Mouse (Mus musculus) lung, embryonic 15.5 days (tissue): ENCODE results near the gene Pde3a. TPM values are rescaled to one million over a fixed set of nuclear protein-coding genes. Genes with fewer than 3 reads are reported as not detected.

ENCODE experiments used
- ATAC-seq: fragments of 200-750 bp; cut with Nextera tagmentation; 2 replicates; pipeline ENCODE4 v1.8.0; 2017; ENCODE audit warnings: moderate number of reproducible peaks, borderline replicate concordance; ENCODE audit not compliant: low FRiP score, low TSS enrichment; ENCODE audit errors: extremely low read depth
- H3K27ac ChIP-seq: fragments of 300-500 bp; sonication (generic); 2 replicates; pipeline ENCODE4 v1.5.1; 2015; ENCODE audit warnings: moderate library complexity, mild to moderate bottlenecking, inconsistent platforms
- H3K27me3 ChIP-seq: fragments of 300-500 bp; sonication (generic); 2 replicates; pipeline ENCODE4 v1.6.1; 2015; ENCODE audit warnings: inconsistent platforms
- H3K36me3 ChIP-seq: fragments of 300-500 bp; sonication (generic); 2 replicates; pipeline ENCODE4 v1.6.1; 2015; ENCODE audit warnings: inconsistent platforms
- H3K4me1 ChIP-seq: fragments of 300-500 bp; sonication (generic); 2 replicates; pipeline ENCODE4 v1.6.1; 2015; ENCODE audit warnings: inconsistent platforms
- H3K4me2 ChIP-seq: fragments of 300-500 bp; sonication (generic); 2 replicates; pipeline ENCODE4 v1.6.1; 2015; ENCODE audit warnings: inconsistent platforms, mild to moderate bottlenecking, moderate library complexity
- H3K4me3 ChIP-seq: fragments of 300-500 bp; sonication (generic); 2 replicates; pipeline ENCODE4 v1.5.1; 2015; ENCODE audit warnings: mild to moderate bottlenecking, inconsistent platforms
- H3K9ac ChIP-seq: fragments of 300-500 bp; sonication (generic); 2 replicates; pipeline ENCODE4 v1.6.1; 2015; ENCODE audit warnings: inconsistent platforms
- H3K9me3 ChIP-seq: fragments of 300-500 bp; sonication (generic); 2 replicates; pipeline ENCODE4 v1.6.1; 2016; ENCODE audit warnings: inconsistent platforms
- WGBS: fragments of 180-500 bp; shearing (Covaris S2); methylation state at CpG from one replicate; pipeline ENCODE4 v1.1.7; 2015; 5-methylcytosine and 5-hydroxymethylcytosine counted together
- polyA plus RNA-seq: library from polyadenylated mRNA; unstranded; fragments of >200 nt; fragmentation: Nextera tagmentation; extraction: Ambion mirVana; gene quantifications from 2 replicates; pipeline ENCODE4 v1.2.1, GENCODE M21; 2015

The Pde3a gene
- polyA plus RNA-seq, 1 experiment from 2014 or later = 4.6 TPM

GRCm38 (mm10) chr6:141333245-141333644 is 84.2 kb downstream of the Pde3a start:
- Histone ChIP-seq H3K36me3 (no peaks in the 10 kb centered on the region), H3K27me3 (no peaks in the 10 kb centered on the region), H3K4me3 (no peak overlapping the region), H3K9me3 (no peaks in the 10 kb centered on the region), H3K27ac (no peak overlapping the region), H3K9ac (no peak overlapping the region), H3K4me1 (peaks cover 10% of the 10 kb centered on the region), H3K4me2 (no peak overlapping the region)
- 13% methylated on average over 3 of the region's 3 CpGs for WGBS
- peak; percentile 90 for ATAC-seq

GRCm38 (mm10) chr6:141335878-141336277 is 86.8 kb downstream of the Pde3a start:
- Histone ChIP-seq H3K4me3 (no peak overlapping the region), H3K4me2 (no peak overlapping the region), H3K27ac (no peak overlapping the region), H3K27me3 (no peaks in the 10 kb centered on the region), H3K9ac (no peak overlapping the region), H3K9me3 (no peaks in the 10 kb centered on the region), H3K4me1 (peaks cover 10% of the 10 kb centered on the region), H3K36me3 (no peaks in the 10 kb centered on the region)
- no peak for ATAC-seq
- 72% methylated on average over 1 of the region's 1 CpGs for WGBS

DNA sequence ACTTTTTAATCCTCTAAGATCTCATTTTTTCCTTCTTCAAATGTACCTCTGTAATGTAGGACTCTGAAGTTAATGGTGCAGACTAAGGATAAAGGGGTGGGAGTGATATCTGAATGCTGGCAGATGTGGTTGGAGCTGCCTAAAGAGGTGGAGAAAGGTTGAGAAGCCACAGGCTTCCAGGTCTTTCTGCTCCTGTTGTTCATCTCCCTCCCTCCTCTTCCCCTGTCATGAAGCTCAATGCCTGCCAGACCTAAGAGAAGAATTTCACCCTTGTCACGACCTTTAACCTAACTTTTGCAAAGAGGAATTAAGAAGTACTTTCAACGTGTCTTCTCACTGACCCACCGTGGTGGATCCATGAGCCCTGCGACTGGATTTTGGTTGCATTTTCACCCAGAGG is 87.4 kb downstream of the Pde3a start:
- 61% methylated on average over 4 of the region's 4 CpGs for WGBS
- Histone ChIP-seq H3K9me3 (no peaks in the 10 kb centered on the region), H3K36me3 (no peaks in the 10 kb centered on the region), H3K4me1 (peaks cover 13% of the 10 kb centered on the region), H3K27ac (no peak overlapping the region), H3K4me2 (no peak overlapping the region), H3K4me3 (no peak overlapping the region), H3K27me3 (no peaks in the 10 kb centered on the region), H3K9ac (no peak overlapping the region)
- ATAC-seq = no peak

DNA sequence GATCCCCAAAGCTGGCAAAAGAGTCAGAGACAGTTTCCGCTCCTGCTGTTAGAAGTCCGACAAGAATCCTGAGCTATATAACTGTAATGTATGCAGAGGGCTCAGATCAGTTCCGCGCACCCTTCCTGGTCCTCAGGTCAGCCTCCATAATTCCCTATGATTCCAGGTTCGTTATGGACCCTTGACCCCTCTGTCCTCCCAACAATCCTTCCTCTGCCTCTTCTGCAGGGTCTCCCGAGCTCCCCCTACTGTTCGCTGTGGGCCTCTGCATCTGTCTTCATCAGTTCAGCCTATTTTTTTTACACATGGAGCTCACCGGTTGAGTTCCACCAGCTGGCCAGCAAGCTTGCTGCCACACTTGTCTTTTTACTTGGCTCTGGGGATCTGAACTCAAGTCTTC is 88.6 kb downstream of the Pde3a start:
- Histone ChIP-seq H3K9me3 (no peaks in the 10 kb centered on the region), H3K4me2 (no peak overlapping the region), H3K36me3 (no peaks in the 10 kb centered on the region), H3K9ac (no peak overlapping the region), H3K4me3 (no peak overlapping the region), H3K27me3 (no peaks in the 10 kb centered on the region), H3K4me1 (peaks cover 11% of the 10 kb centered on the region), H3K27ac (no peak overlapping the region)
- ATAC-seq = no peak
- 56% methylated on average over 8 of the region's 8 CpGs for WGBS

DNA sequence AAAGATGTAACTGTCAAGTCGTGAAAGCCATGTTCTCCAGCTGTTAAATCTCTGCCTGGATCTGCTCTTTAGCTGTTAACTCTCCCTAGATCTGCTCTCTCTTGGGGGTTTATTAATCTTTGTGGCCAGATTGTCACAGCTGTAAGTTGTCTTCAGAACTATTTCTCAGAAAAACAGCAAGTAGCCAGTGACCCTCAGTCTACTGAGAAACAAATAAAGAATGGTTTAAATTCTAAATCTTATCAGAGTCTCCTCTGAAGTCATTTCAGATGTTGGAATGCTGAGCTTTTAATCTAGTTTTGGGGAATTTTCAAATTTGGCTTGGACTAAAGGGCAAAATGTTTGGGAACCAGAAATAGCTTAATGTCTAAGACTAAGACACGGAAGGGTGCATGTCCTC is 92.3 kb downstream of the Pde3a start:
- Histone ChIP-seq H3K36me3 (no peaks in the 10 kb centered on the region), H3K4me2 (no peak overlapping the region), H3K27me3 (no peaks in the 10 kb centered on the region), H3K27ac (no peak overlapping the region), H3K4me3 (no peak overlapping the region), H3K9me3 (no peaks in the 10 kb centered on the region), H3K9ac (no peak overlapping the region), H3K4me1 (0 out of 2 replicates have a peak, but pooled peaks cover 3% of the 10 kb centered on the region)
- 43% methylated on average over 2 of the region's 2 CpGs for WGBS
- ATAC-seq = peak; percentile 46; the same call in 1 of the 2 replicates

GRCm38 (mm10) chr6:141347870-141348269 is 98.8 kb downstream of the Pde3a start:
- H3K36me3 ChIP-seq = no peaks in the 10 kb centered on the region
- no peak overlapping the region for H3K4me2 ChIP-seq
- H3K4me3 ChIP-seq = no peak overlapping the region
- no peak overlapping the region for H3K9ac ChIP-seq
- no peaks in the 10 kb centered on the region for H3K27me3 ChIP-seq
- WGBS = 29% methylated on average over 4 of the region's 4 CpGs
- no peaks in the 10 kb centered on the region for H3K9me3 ChIP-seq
- no peak for ATAC-seq
- no peak overlapping the region for H3K27ac ChIP-seq
- H3K4me1 ChIP-seq = 0 out of 2 replicates have a peak, but pooled peaks cover 10% of the 10 kb centered on the region

DNA sequence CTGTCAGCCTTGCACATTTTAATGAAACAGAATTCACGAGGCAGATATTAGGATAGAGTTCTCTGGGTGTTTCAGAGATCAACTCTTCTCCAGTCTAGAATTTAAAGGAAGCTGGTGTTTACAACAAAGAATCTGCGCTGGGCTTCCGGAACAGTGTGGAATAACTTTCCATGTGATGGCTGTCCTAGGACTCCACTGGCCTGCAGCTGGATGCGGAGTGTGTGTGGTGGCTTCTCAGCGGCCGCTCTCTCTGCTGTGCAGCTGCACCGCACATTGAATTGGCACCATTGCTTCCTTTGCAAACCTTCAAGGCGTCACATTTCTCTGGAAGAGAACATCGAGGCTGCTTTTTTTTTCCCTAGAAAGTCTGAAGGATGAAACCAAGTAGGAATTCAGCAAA is 99.5 kb downstream of the Pde3a start:
- WGBS = 61% methylated on average over 9 of the region's 9 CpGs
- Histone ChIP-seq H3K9ac (no peak overlapping the region), H3K4me2 (no peak overlapping the region), H3K36me3 (no peaks in the 10 kb centered on the region), H3K27ac (no peak overlapping the region), H3K9me3 (no peaks in the 10 kb centered on the region), H3K27me3 (no peaks in the 10 kb centered on the region), H3K4me1 (0 out of 2 replicates have a peak, but pooled peaks cover 10% of the 10 kb centered on the region), H3K4me3 (no peak overlapping the region)
- no peak for ATAC-seq

GRCm38 (mm10) chr6:141350261-141350660 is 101.2 kb downstream of the Pde3a start:
- H3K4me1 ChIP-seq = 0 out of 2 replicates have a peak, but pooled peaks cover 10% of the 10 kb centered on the region
- no peaks in the 10 kb centered on the region for H3K27me3 ChIP-seq
- 89% methylated on average over 5 of the region's 5 CpGs for WGBS
- no peaks in the 10 kb centered on the region for H3K9me3 ChIP-seq
- H3K4me2 ChIP-seq = no peak overlapping the region
- H3K9ac ChIP-seq = no peak overlapping the region
- H3K27ac ChIP-seq = no peak overlapping the region
- H3K4me3 ChIP-seq = no peak overlapping the region
- no peaks in the 10 kb centered on the region for H3K36me3 ChIP-seq
- no peak for ATAC-seq

DNA sequence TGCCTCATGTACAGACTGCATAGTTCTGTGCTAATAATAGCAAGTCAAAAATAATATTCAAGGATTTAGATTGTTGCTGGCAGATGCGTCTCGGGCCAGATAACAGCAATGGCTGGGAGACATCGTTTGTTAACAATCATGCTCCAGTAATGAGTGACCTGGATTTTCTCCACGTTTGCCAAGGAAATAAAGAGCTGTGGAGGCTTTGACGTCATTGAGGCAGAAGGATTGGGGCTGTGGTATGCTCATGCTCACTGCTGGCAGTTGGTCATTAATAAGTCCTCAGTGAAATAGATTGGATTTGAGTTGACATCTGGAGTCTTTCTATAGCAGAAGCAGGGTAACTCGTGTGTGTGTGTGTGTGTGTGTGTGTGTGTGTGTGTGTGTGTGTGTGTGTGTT is 103.2 kb downstream of the Pde3a start:
- Histone ChIP-seq H3K27ac (no peak overlapping the region), H3K36me3 (no peaks in the 10 kb centered on the region), H3K4me2 (no peak overlapping the region), H3K4me1 (0 out of 2 replicates have a peak, but pooled peaks cover 10% of the 10 kb centered on the region), H3K27me3 (no peaks in the 10 kb centered on the region), H3K9ac (no peak overlapping the region), H3K9me3 (no peaks in the 10 kb centered on the region), H3K4me3 (no peak overlapping the region)
- WGBS = 42% methylated on average over 6 of the region's 6 CpGs
- peak; percentile 65; the same call in 1 of the 2 replicates for ATAC-seq

DNA sequence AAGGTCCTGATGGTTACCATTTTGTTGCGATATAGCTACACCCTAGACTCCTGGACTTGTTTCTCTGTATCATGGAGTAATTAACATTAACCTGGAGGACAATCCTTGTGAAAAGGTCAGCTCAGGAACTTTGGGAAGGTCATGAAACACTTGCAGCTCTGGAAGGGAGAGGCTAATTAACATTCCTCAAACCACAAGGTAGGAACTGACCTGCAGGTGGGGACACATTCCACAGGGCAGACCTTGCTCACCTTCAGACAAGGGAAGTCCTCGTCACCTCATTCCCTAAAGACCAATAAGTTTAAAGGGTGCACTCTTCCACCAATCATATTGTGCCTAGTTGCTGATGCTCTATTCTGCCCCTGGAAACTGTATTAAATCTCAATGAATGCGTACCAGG is 114.6 kb downstream of the Pde3a start:
- no peak for ATAC-seq
- 89% methylated on average over 3 of the region's 3 CpGs for WGBS
- no peaks in the 10 kb centered on the region for H3K9me3 ChIP-seq
- no peak overlapping the region for H3K9ac ChIP-seq
- no peak overlapping the region for H3K27ac ChIP-seq
- no peaks in the 10 kb centered on the region for H3K27me3 ChIP-seq
- H3K4me3 ChIP-seq = no peak overlapping the region
- no peak overlapping the region for H3K4me2 ChIP-seq
- H3K36me3 ChIP-seq = no peaks in the 10 kb centered on the region
- no peaks in the 10 kb centered on the region for H3K4me1 ChIP-seq

DNA sequence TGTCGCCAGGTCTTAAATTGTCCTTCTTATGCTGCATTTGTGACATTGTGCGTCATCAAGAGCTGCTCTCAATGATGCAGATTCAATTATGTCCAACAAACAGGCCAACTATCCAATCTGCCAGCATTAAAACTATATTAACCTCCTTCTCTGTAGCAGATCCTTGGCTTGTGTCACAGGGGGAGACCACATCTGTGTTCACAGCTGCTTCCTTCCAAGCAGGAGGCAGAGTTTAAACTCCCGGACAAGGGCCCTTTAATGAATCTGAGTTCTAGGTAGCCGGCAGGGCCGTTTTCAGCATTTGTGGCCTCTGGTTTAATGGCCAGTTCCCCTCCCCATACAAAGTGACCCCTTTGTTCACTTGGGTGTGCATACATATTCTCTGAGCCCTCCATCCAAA is 118.0 kb downstream of the Pde3a start:
- Histone ChIP-seq H3K36me3 (no peaks in the 10 kb centered on the region), H3K9me3 (no peaks in the 10 kb centered on the region), H3K4me2 (no peak overlapping the region), H3K4me1 (no peaks in the 10 kb centered on the region), H3K4me3 (no peak overlapping the region), H3K27me3 (no peaks in the 10 kb centered on the region), H3K9ac (no peak overlapping the region), H3K27ac (no peak overlapping the region)
- 66% methylated on average over 5 of the region's 5 CpGs for WGBS
- no peak for ATAC-seq

DNA sequence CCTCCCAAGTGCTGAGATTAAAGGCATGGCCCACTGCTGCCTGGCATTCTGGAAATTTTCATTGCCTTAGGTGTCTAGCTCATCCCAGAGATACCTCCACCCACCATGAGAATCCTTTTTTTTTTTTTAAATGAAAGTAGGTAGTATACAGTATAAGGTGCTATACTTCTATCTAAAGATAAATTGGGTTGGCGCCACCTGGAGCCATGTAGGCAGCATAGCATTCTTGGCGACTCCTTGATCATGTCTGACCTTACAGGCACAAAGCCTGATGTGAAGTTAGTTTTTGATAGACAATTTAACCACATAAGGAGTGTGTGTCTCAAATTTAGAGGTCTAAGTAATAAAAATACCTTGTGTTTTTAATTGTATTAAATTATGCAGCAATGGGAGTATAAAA is 123.6 kb downstream of the Pde3a start:
- no peak overlapping the region for H3K4me2 ChIP-seq
- no peak overlapping the region for H3K4me3 ChIP-seq
- no peaks in the 10 kb centered on the region for H3K36me3 ChIP-seq
- H3K27me3 ChIP-seq = no peaks in the 10 kb centered on the region
- H3K27ac ChIP-seq = no peak overlapping the region
- no peak overlapping the region for H3K9ac ChIP-seq
- no peaks in the 10 kb centered on the region for H3K9me3 ChIP-seq
- H3K4me1 ChIP-seq = peaks cover 6% of the 10 kb centered on the region; the same call in 1 of the 2 replicates
- WGBS = 63% methylated on average over 2 of the region's 2 CpGs
- no peak for ATAC-seq
